Mouse (Mus musculus) left cerebral cortex, postnatal 36 days (tissue): ENCODE measurements around the gene Gm40193. TPM values are rescaled to one million over a fixed set of nuclear protein-coding genes. Genes with fewer than 3 reads are reported as not detected.
"Not testable (repeated sequence)": the region's sequence is repeated elsewhere in the genome, so short reads cannot be mapped to it uniquely, and the experiment has no call there.

Experiments
- DNase-seq, 2 experiments: peaks; one replicate each; pipeline ENCODE4 v3.0.0; 2021 to 2022; ENCODE audit warnings: low spot score in 2 of 2, mixed read lengths in 1 of 2
- intact Hi-C: fragments of 180-260 bp; cut with DNase I; formaldehyde crosslinking; loops from one replicate; pipeline ENCODE4 v1.15.1; 2025
- total RNA-seq, 2 experiments: library from RNA; stranded (reverse); gene quantifications; 2 replicates each; pipeline ENCODE4 v1.2.3; 2021

The Gm40193 gene
- total RNA-seq, 2 experiments from 2014 or later = not detected

GRCm38 (mm10) chr11:70551526-70551925 is 18.8 kb upstream of the Gm40193 start:
- intact Hi-C loops = no loop called here
- DNase-seq = no peak

GRCm38 (mm10) chr11:70544496-70544895 is 11.8 kb upstream of the Gm40193 start:
- intact Hi-C loops = no loop called here
- DNase-seq = no peak

- no peak for DNase-seq
These were observed 8.7 kb upstream of the Gm40193 start for GRCm38 (mm10) chr11:70541415-70541814.

GRCm38 (mm10) chr11:70540928-70541327 is 8.2 kb upstream of the Gm40193 start:
- intact Hi-C loops = no loop called here
- no peak for DNase-seq

More at GRCm38 (mm10) chr11:70541415-70541814, 8.7 kb upstream of the Gm40193 start:
- intact Hi-C loops = no loop called here

- peak; percentile 68 to 74 for DNase-seq
- intact Hi-C loops = loop anchor here (5.0 kb wide), 1 partner anchor 67 kb away; no protein-coding TSS in a partner anchor
These were observed 7.3 kb upstream of the Gm40193 start, which contains the start of gene Pld2 for GRCm38 (mm10) chr11:70539877-70540587. Gene Pld2 (plus strand): TSS chr11:70540064.

- no peak for DNase-seq
- intact Hi-C loops = loop anchor here (5.0 kb wide), 1 partner anchor 68 kb away; no protein-coding TSS in a partner anchor
These were observed 6.7 kb upstream of the Gm40193 start for GRCm38 (mm10) chr11:70539423-70539822.

GRCm38 (mm10) chr11:70531065-70531464 is 1.7 kb downstream of the Gm40193 start:
- DNase-seq, intact Hi-C loops: not testable (repeated sequence)

- intact Hi-C loops = no loop called here
- DNase-seq = no peak
These were observed 4.1 kb downstream of the Gm40193 start for GRCm38 (mm10) chr11:70528610-70529009.

GRCm38 (mm10) chr11:70526211-70526610 is 6.5 kb downstream of the Gm40193 start:
- intact Hi-C loops = no loop called here
- no peak for DNase-seq

GRCm38 (mm10) chr11:70525726-70526125 is 7.0 kb downstream of the Gm40193 start:
- intact Hi-C loops = no loop called here
- DNase-seq = no peak

GRCm38 (mm10) chr11:70525184-70525678 is 7.5 kb downstream of the Gm40193 start, which contains the start of gene Psmb6:
Gene Psmb6 (plus strand): TSS chr11:70525367.
- intact Hi-C loops = no loop called here
- peak; percentile 91 to 93 for DNase-seq

- no peak for DNase-seq
These were observed 8.0 kb downstream of the Gm40193 start for GRCm38 (mm10) chr11:70524782-70525181.

GRCm38 (mm10) chr11:70523306-70523989 is 9.3 kb downstream of the Gm40193 start:
- DNase-seq, intact Hi-C loops: not testable (repeated sequence)

More at GRCm38 (mm10) chr11:70524782-70525181, 8.0 kb downstream of the Gm40193 start:
- intact Hi-C loops = no loop called here

GRCm38 (mm10) chr11:70520178-70520769 is 12.5 kb downstream of the Gm40193 start:
- intact Hi-C loops = no loop called here
- no peak for DNase-seq

GRCm38 (mm10) chr11:70518923-70519322 is 13.8 kb downstream of the Gm40193 start, which contains the start of gene Gltpd2:
Gene Gltpd2 (plus strand): TSS chr11:70519196.
- no peak for DNase-seq
- intact Hi-C loops = loop anchor here (5.0 kb wide), 1 partner anchor 233 kb away; no protein-coding TSS in a partner anchor

GRCm38 (mm10) chr11:70518436-70518835 is 14.3 kb downstream of the Gm40193 start:
- DNase-seq = no peak
- intact Hi-C loops = loop anchor here (5.0 kb wide), 1 partner anchor 234 kb away; no protein-coding TSS in a partner anchor

- DNase-seq = no peak
These were observed 16.4 kb downstream of the Gm40193 start for GRCm38 (mm10) chr11:70516352-70516751.

GRCm38 (mm10) chr11:70514288-70514687 is 18.5 kb downstream of the Gm40193 start, which contains the start of gene Vmo1:
Gene Vmo1 (minus strand): TSS chr11:70514616.
- no peak for DNase-seq
- intact Hi-C loops = no loop called here

More at GRCm38 (mm10) chr11:70516352-70516751, 16.4 kb downstream of the Gm40193 start:
- intact Hi-C loops = loop anchor here (2.0 to 5.0 kb wide), 2 partner anchors 106 to 236 kb away; no protein-coding TSS in a partner anchor

- intact Hi-C loops = no loop called here
- DNase-seq = no peak
These were observed 19.2 kb downstream of the Gm40193 start for GRCm38 (mm10) chr11:70513520-70513919.
